Mouse (Mus musculus) kidney, postnatal 0 days (tissue): ENCODE measurements at regions not wholly inside any gene's neighbourhood (a gene's known extent, or its start where the extent isn't known, plus 50 kb on each side); places are given as distances from the start of the nearest gene placed in this dataset.

Source experiments
- ATAC-seq: fragments of 200-750 bp; cut with Nextera tagmentation; replicated peaks from 2 replicates; pipeline ENCODE4 v1.8.0; 2017; ENCODE audit warnings: low read depth, moderate number of reproducible peaks, moderate TSS enrichment, moderate library complexity; ENCODE audit not compliant: low FRiP score
- DNase-seq: peaks from one replicate; pipeline ENCODE4 v3.0.0-alpha.2; 2016; ENCODE audit warnings: low spot score
- H3K27ac ChIP-seq: fragments of 300-500 bp; sonication (generic); 2 replicates; pipeline ENCODE4 v1.5.1; 2014; ENCODE audit warnings: mild to moderate bottlenecking
- H3K27me3 ChIP-seq: fragments of 300-500 bp; sonication (generic); 2 replicates; pipeline ENCODE4 v1.6.1; 2014; ENCODE audit warnings: low read length, mixed read lengths; ENCODE audit not compliant: insufficient read depth
- H3K36me3 ChIP-seq: fragments of 300-500 bp; sonication (generic); 2 replicates; pipeline ENCODE4 v1.6.1; 2014; ENCODE audit warnings: low read length, mixed read lengths; ENCODE audit not compliant: insufficient read depth
- H3K4me1 ChIP-seq: fragments of 300-500 bp; sonication (generic); replicated peaks from 2 replicates; pipeline ENCODE4 v1.6.1; 2014; ENCODE audit warnings: antibody characterized with exemption, low read length, mixed read lengths; ENCODE audit not compliant: insufficient read depth
- H3K4me2 ChIP-seq: fragments of 300-500 bp; sonication (generic); 2 replicates; pipeline ENCODE4 v1.6.1; 2014; ENCODE audit warnings: mild to moderate bottlenecking, low read length, moderate library complexity, mixed read lengths
- H3K4me3 ChIP-seq: fragments of 300-500 bp; sonication (generic); replicated peaks from 2 replicates; pipeline ENCODE4 v1.5.1; 2014; ENCODE audit warnings: low read depth, low read length
- H3K9ac ChIP-seq: fragments of 300-500 bp; sonication (generic); 2 replicates; pipeline ENCODE4 v1.6.1; 2014; ENCODE audit warnings: low read depth, low read length
- H3K9me3 ChIP-seq: fragments of 300-500 bp; sonication (generic); replicated peaks from 2 replicates; pipeline ENCODE4 v1.6.1; 2016; ENCODE audit warnings: low read length, inconsistent platforms, mixed read lengths
- CTCF ChIP-seq: IDR thresholded peaks from 2 replicates; pipeline ENCODE4 v1.5.1; 2016; ENCODE audit warnings: antibody characterized with exemption, low read depth, mild to moderate bottlenecking, moderate library complexity
- WGBS: fragments of 180-500 bp; shearing (Covaris S2); extraction: QIAGEN DNeasy Blood & Tissue Kit; methylation state at CpG from one replicate; pipeline ENCODE4 v1.1.7; 2014; 5-methylcytosine and 5-hydroxymethylcytosine counted together

DNA sequence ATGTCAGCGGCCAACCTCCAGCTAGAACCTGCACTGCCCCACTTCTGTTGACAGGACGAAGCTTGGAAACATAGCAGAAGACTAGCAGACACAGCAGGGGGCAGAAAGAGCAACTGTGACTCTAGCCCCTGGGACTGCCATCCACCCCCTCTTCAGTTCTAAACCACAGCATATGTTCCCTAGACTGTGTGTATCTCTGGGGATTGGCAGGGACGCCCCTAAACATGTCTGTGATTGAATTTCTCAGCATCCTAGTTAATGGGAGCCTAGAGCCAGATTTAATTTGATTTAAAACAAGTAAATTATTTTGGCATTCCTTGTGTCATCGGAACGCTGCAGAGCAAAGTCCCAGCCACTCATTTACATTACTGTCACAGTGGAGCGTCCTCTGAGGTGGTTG, 228.7 kb downstream of the Rps15a start:
- Histone ChIP-seq H3K9ac (no peak overlapping the region), H3K36me3 (no peaks in the 10 kb centered on the region), H3K27ac (no peak overlapping the region), H3K4me2 (no peak overlapping the region), H3K27me3 (no peaks in the 10 kb centered on the region), H3K4me1 (no peaks in the 10 kb centered on the region), H3K9me3 (no peaks in the 10 kb centered on the region), H3K4me3 (no peak overlapping the region)
- no peak for TF ChIP-seq CTCF
- no peak for DNase-seq
- ATAC-seq, result no peak
- 69% methylated on average over 6 of the region's 6 CpGs for WGBS

GRCm38 (mm10) chr7:117882803-117883202, 233.2 kb downstream of the Rps15a start:
- H3K9me3 ChIP-seq, result no peaks in the 10 kb centered on the region
- no peaks in the 10 kb centered on the region for H3K27me3 ChIP-seq
- DNase-seq (peak; percentile 83), ATAC-seq (no peak)
- no peaks in the 10 kb centered on the region for H3K36me3 ChIP-seq
- no peak overlapping the region for H3K9ac ChIP-seq
- H3K4me3 ChIP-seq, result no peak overlapping the region
- WGBS, result 7% methylated on average over 13 of the region's 13 CpGs
- H3K4me2 ChIP-seq, result 0 out of 2 replicates have a peak overlapping the region, but pooled peaks have one; percentile 28
- H3K27ac ChIP-seq, result no peak overlapping the region
- peak; percentile 82 for TF ChIP-seq CTCF
- H3K4me1 ChIP-seq, result no peaks in the 10 kb centered on the region

DNA sequence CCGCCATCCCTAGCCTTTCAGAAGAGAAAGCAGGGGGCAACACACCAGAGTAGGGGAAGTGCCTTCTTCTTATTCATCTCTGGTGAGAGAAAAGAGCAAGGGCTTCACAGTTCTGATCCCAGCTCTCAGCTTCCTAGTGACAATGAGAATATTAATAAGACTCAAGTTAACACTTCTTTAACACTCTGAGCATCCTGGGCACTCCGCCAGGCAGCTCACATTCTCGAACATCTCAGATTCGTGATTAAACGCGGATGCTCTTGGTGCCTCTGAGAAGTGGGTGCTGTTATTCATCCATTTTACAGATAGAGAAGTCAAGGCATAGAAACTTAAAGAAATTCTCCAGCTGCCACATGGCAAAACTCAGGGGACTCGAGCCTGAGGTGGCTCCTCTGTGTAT, 237.1 kb downstream of the Rps15a start:
- TF ChIP-seq CTCF, result no peak
- no peak for DNase-seq
- H3K36me3 ChIP-seq, result no peaks in the 10 kb centered on the region
- no peak overlapping the region for H3K27ac ChIP-seq
- ATAC-seq, result no peak
- no peak overlapping the region for H3K9ac ChIP-seq
- H3K4me3 ChIP-seq, result no peak overlapping the region
- no peaks in the 10 kb centered on the region for H3K4me1 ChIP-seq
- H3K9me3 ChIP-seq, result no peaks in the 10 kb centered on the region; the same call in 1 of the 2 replicates
- H3K27me3 ChIP-seq, result no peaks in the 10 kb centered on the region
- no peak overlapping the region for H3K4me2 ChIP-seq
- WGBS, result 74% methylated on average over 7 of the region's 7 CpGs

DNA sequence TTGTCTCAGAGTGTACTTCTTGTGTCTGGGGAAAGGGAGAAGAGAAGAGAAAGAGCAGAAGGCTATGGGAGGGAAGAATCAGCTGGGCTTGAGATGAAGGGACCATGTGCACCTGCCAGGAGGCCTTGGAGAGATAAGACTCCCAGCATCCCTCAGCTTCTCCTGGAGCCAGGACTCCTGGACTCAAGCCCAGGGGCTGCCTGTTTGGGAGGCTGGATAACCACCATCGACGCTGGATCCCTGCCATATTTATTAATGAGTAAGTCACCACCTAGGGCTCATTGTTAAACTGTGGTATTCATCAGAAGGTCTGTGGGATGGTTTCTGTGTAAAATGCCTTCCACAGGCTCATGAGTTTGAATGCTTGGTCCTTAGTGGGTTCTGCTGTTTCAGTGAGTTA, 240.7 kb downstream of the Rps15a start:
- H3K27ac ChIP-seq, result no peak overlapping the region
- no peaks in the 10 kb centered on the region for H3K27me3 ChIP-seq
- H3K4me2 ChIP-seq, result no peak overlapping the region
- H3K36me3 ChIP-seq, result no peaks in the 10 kb centered on the region
- H3K4me1 ChIP-seq, result no peaks in the 10 kb centered on the region
- WGBS, result 59% methylated on average over 2 of the region's 2 CpGs
- DNase-seq (no peak), ATAC-seq (no peak)
- no peak overlapping the region for H3K9ac ChIP-seq
- no peaks in the 10 kb centered on the region; the same call in 1 of the 2 replicates for H3K9me3 ChIP-seq
- H3K4me3 ChIP-seq, result no peak overlapping the region
- TF ChIP-seq CTCF, result no peak

- DNase-seq, result no peak
- H3K27me3 ChIP-seq, result no peaks in the 10 kb centered on the region
- no peak overlapping the region for H3K9ac ChIP-seq
- no peak overlapping the region for H3K4me2 ChIP-seq
- H3K9me3 ChIP-seq, result no peaks in the 10 kb centered on the region
- H3K27ac ChIP-seq, result no peak overlapping the region
- ATAC-seq, result peak; percentile 46; the same call in 1 of the 2 replicates
- H3K4me3 ChIP-seq, result no peak overlapping the region
- no peak for TF ChIP-seq CTCF
- H3K4me1 ChIP-seq, result no peaks in the 10 kb centered on the region
- no peaks in the 10 kb centered on the region for H3K36me3 ChIP-seq
- WGBS, result 52% methylated on average over 6 of the region's 6 CpGs
Measured at GRCm38 (mm10) chr7:117859419-117859818, 256.6 kb downstream of the Rps15a start.

DNA sequence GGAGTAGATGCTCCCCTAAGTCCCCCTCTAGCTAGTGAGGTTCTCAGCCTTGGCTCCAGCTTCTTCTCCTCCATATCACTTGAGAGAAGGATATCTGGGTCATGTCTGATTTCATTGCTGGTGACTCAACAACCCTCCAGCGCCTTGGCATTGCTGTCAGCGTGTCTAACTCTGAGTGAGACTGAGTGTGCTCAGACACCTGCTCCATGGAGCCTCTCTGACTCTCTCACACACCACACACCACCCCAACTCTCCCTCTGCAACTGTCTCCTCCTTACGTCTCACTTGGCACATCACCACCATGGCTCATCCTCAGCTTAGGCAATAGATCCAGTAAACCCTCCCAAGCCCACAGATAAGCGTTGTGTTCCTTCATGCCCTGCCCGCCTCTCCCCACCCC, 260.0 kb downstream of the Rps15a start:
- Histone ChIP-seq H3K4me3 (no peak overlapping the region), H3K4me1 (no peaks in the 10 kb centered on the region), H3K36me3 (no peaks in the 10 kb centered on the region), H3K4me2 (no peak overlapping the region), H3K27me3 (no peaks in the 10 kb centered on the region), H3K27ac (no peak overlapping the region), H3K9me3 (no peaks in the 10 kb centered on the region), H3K9ac (no peak overlapping the region)
- no peak for ATAC-seq
- WGBS, result 93% methylated on average over 5 of the region's 5 CpGs
- DNase-seq, result no peak
- no peak for TF ChIP-seq CTCF

DNA sequence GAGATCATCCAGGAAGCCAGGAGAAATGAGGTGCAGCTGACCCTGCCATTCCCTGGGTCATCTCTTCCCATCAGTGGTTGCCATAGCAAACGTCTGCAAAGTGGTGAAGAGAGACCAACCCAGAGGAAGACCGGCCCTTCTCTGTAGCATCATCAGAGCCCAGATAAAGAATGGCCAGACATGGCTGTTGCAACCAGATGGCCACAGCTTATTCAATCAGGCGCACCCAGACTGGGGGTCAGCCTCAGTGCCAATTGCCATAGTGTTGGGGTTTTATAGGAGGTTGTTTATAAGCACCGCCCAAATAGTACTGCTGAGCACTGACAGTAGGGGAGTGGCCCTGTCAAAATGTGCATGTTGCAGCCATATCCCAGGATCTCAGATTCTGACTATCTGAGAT, 262.3 kb downstream of the Rps15a start:
- WGBS, result 55% methylated on average over 4 of the region's 4 CpGs
- Histone ChIP-seq H3K4me1 (no peaks in the 10 kb centered on the region), H3K4me3 (no peak overlapping the region), H3K27me3 (no peaks in the 10 kb centered on the region), H3K9me3 (no peaks in the 10 kb centered on the region), H3K27ac (no peak overlapping the region), H3K4me2 (no peak overlapping the region), H3K36me3 (no peaks in the 10 kb centered on the region), H3K9ac (no peak overlapping the region)
- DNase-seq (no peak), ATAC-seq (no peak)
- TF ChIP-seq CTCF, result no peak
